Mouse (Mus musculus): ENCODE data around the gene Hba-x. TPM values are rescaled to one million over a fixed set of nuclear protein-coding genes. Genes with fewer than 3 reads are reported as not detected.

Gene Hba-x
- polyA plus RNA-seq, 1 experiment, result not detected

DNA sequence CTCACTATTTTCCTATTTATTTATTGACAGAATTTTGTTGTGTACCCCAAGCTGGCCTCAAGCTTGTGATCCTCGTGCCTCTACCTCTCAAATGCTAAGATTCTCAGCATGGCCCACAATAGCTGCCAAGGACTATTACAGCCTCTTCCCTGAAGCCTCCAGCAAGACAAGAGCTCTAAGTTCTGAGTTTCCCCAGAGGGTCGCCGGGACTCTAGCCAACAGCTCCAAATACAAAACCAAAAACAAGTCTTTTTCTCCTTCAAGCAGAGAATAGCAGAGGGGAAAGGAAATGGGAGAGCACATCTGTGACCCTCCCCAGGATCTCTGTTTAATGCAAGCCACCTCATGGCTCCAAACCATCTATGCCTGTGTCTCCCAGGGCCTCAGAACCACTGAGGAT, 32.1 kb upstream of the Hba-x start:
- H3K36me3 ChIP-seq (ENCODE audit: control insufficient read depth, insufficient read depth, low read length, poor library complexity, severe bottlenecking), result peaks cover 5% of the 10 kb centered on the region; the same call in 1 of the 2 replicates
- H3K4me1 ChIP-seq (ENCODE audit: control insufficient read depth, insufficient read depth, low read length), result peaks cover 3% of the 10 kb centered on the region
- no peak overlapping the region for H3K4me3 ChIP-seq (ENCODE audit: low read depth, low read length)
- H3K9me3 ChIP-seq (replicated peaks; ENCODE audit: control insufficient read depth, insufficient read depth, low read length, poor library complexity, severe bottlenecking), result no peaks in the 10 kb centered on the region
- no peak overlapping the region for H3K9ac ChIP-seq (ENCODE audit: low read depth, poor library complexity, severe bottlenecking)
- no peaks in the 10 kb centered on the region for H3K27me3 ChIP-seq (ENCODE audit: control insufficient read depth, insufficient read depth, low read length, poor library complexity, severe bottlenecking)
- no peak for TF ChIP-seq CTCF (IDR thresholded peaks at IDR 0.05; ENCODE audit: low read depth, low read length)
- TF ChIP-seq POLR2A (IDR thresholded peaks at IDR 0.05; ENCODE audit: insufficient read depth, low read length), result no peak
- no peak for TF ChIP-seq EP300 (IDR thresholded peaks at IDR 0.05; ENCODE audit: insufficient read depth, low read depth, low read length)
- no peak overlapping the region for H3K27ac ChIP-seq (ENCODE audit: insufficient read depth, low read length)

DNA sequence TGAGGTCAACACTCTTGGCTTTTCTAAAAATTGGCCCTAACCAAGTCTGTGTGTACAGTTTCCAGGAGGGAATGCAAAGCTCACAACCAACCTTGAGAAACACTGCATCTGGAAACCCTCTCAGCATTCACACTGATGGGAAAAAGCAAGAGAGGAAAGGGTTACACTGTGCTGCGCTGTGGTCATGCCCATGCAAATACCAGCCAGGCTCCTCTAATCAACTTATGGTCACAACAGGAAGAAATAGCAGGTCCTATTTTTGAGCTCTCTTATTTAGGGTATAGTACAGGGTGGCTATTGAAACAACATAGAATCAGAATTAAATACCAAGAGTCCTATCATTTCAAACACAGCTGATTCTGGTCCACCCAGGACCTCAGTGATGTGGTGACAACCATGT, 31.6 kb upstream of the Hba-x start:
- Histone ChIP-seq H3K4me1 (ENCODE audit: control insufficient read depth, insufficient read depth, low read length) (peaks cover 3% of the 10 kb centered on the region), H3K27ac (ENCODE audit: insufficient read depth, low read length) (no peak overlapping the region), H3K9ac (ENCODE audit: low read depth, poor library complexity, severe bottlenecking) (no peak overlapping the region), H3K9me3 (replicated peaks; ENCODE audit: control insufficient read depth, insufficient read depth, low read length, poor library complexity, severe bottlenecking) (no peaks in the 10 kb centered on the region), H3K4me3 (ENCODE audit: low read depth, low read length) (no peak overlapping the region), H3K27me3 (ENCODE audit: control insufficient read depth, insufficient read depth, low read length, poor library complexity, severe bottlenecking) (no peaks in the 10 kb centered on the region), H3K36me3 (ENCODE audit: control insufficient read depth, insufficient read depth, low read length, poor library complexity, severe bottlenecking) (peaks cover 8% of the 10 kb centered on the region; the same call in 1 of the 2 replicates)
- no peak for TF ChIP-seq EP300 (IDR thresholded peaks at IDR 0.05; ENCODE audit: insufficient read depth, low read depth, low read length)
- TF ChIP-seq POLR2A (IDR thresholded peaks at IDR 0.05; ENCODE audit: insufficient read depth, low read length), result no peak
- TF ChIP-seq CTCF (IDR thresholded peaks at IDR 0.05; ENCODE audit: low read depth, low read length), result no peak

DNA sequence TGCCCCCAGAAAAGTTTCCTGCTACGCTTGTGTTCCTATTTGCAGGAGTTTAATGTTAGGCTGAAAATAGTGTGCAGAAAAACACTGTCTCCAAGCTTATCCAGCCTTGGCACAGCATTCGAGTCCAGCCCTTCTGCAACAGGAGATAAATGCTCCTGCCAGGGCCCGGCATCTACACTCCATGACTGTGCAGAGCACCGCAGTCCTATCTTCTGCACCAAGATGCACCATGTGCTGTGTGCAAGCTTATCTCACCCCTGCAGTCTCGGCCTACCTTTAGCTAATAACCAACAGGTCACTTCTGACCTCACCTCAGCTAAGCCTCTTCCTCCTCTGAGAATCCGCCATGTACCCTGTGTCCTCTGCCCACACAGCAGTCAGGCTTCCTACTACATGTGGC, 30.6 kb upstream of the Hba-x start:
- Histone ChIP-seq H3K27me3 (ENCODE audit: control insufficient read depth, insufficient read depth, low read length, poor library complexity, severe bottlenecking) (no peaks in the 10 kb centered on the region), H3K4me3 (ENCODE audit: low read depth, low read length) (no peak overlapping the region), H3K36me3 (ENCODE audit: control insufficient read depth, insufficient read depth, low read length, poor library complexity, severe bottlenecking) (peaks cover 8% of the 10 kb centered on the region; the same call in 1 of the 2 replicates), H3K27ac (ENCODE audit: insufficient read depth, low read length) (no peak overlapping the region), H3K4me1 (ENCODE audit: control insufficient read depth, insufficient read depth, low read length) (peaks cover 3% of the 10 kb centered on the region), H3K9me3 (replicated peaks; ENCODE audit: control insufficient read depth, insufficient read depth, low read length, poor library complexity, severe bottlenecking) (no peaks in the 10 kb centered on the region), H3K9ac (ENCODE audit: low read depth, poor library complexity, severe bottlenecking) (no peak overlapping the region)
- TF ChIP-seq CTCF (IDR thresholded peaks at IDR 0.05; ENCODE audit: low read depth, low read length), result no peak
- no peak for TF ChIP-seq POLR2A (IDR thresholded peaks at IDR 0.05; ENCODE audit: insufficient read depth, low read length)
- no peak for TF ChIP-seq EP300 (IDR thresholded peaks at IDR 0.05; ENCODE audit: insufficient read depth, low read depth, low read length)

DNA sequence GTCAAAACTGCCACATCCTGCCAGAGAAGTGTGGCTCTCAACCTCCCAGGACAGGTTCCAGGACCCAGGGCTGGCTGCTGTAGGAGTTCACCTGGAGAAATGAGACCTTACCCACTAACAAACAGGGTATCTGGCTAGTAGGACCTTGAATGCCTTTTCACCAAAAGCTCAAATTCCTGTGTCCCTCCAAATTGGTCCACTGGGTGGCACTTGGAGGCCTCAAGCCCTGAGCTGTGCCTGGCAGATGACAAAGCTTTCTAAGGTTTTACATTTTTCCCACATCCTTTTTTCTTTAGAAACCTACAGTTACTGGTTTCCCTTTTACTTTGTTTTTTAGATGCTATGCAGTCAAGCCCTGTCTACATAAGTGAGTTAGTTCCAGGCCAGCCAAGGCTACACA, 29.1 kb upstream of the Hba-x start:
- H3K36me3 ChIP-seq (ENCODE audit: control insufficient read depth, insufficient read depth, low read length, poor library complexity, severe bottlenecking), result peaks cover 8% of the 10 kb centered on the region; the same call in 1 of the 2 replicates

DNA sequence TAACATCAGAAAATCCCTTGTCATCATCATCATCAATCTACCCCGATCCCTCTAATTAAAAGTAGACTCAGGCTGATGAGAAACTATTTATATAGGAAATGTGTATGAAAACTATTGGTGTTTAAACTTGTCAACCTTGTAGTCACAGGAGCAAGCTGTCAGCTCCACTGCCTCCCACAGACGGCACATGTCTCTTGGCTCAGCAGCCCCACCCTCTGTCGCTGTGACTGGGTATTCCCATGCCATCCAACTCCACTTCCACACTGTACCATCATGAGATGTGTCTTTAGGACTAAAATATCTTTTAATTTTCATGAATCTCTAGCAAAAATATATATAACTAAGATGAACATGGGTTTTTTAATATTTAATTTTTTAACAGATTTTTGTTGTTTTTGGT, 27.9 kb upstream of the Hba-x start:
- H3K27me3 ChIP-seq (ENCODE audit: control insufficient read depth, insufficient read depth, low read length, poor library complexity, severe bottlenecking), result no peaks in the 10 kb centered on the region
- H3K4me3 ChIP-seq (ENCODE audit: low read depth, low read length), result no peak overlapping the region
- H3K36me3 ChIP-seq (ENCODE audit: control insufficient read depth, insufficient read depth, low read length, poor library complexity, severe bottlenecking), result peaks cover 10% of the 10 kb centered on the region; the same call in 1 of the 2 replicates
- H3K4me1 ChIP-seq (ENCODE audit: control insufficient read depth, insufficient read depth, low read length), result peaks cover 3% of the 10 kb centered on the region
- no peaks in the 10 kb centered on the region for H3K9me3 ChIP-seq (replicated peaks; ENCODE audit: control insufficient read depth, insufficient read depth, low read length, poor library complexity, severe bottlenecking)
- TF ChIP-seq EP300 (IDR thresholded peaks at IDR 0.05; ENCODE audit: insufficient read depth, low read depth, low read length) (no peak), POLR2A (IDR thresholded peaks at IDR 0.05; ENCODE audit: insufficient read depth, low read length) (no peak), CTCF (IDR thresholded peaks at IDR 0.05; ENCODE audit: low read depth, low read length) (no peak)
- no peak overlapping the region for H3K9ac ChIP-seq (ENCODE audit: low read depth, poor library complexity, severe bottlenecking)
- H3K27ac ChIP-seq (ENCODE audit: insufficient read depth, low read length), result no peak overlapping the region

More for the DNA sequence above, 29.1 kb upstream of the Hba-x start:
- TF ChIP-seq CTCF (IDR thresholded peaks at IDR 0.05; ENCODE audit: low read depth, low read length) (no peak), POLR2A (IDR thresholded peaks at IDR 0.05; ENCODE audit: insufficient read depth, low read length) (no peak), EP300 (IDR thresholded peaks at IDR 0.05; ENCODE audit: insufficient read depth, low read depth, low read length) (no peak)
- Histone ChIP-seq H3K9me3 (replicated peaks; ENCODE audit: control insufficient read depth, insufficient read depth, low read length, poor library complexity, severe bottlenecking) (no peaks in the 10 kb centered on the region), H3K27me3 (ENCODE audit: control insufficient read depth, insufficient read depth, low read length, poor library complexity, severe bottlenecking) (no peaks in the 10 kb centered on the region), H3K9ac (ENCODE audit: low read depth, poor library complexity, severe bottlenecking) (no peak overlapping the region), H3K4me3 (ENCODE audit: low read depth, low read length) (no peak overlapping the region), H3K4me1 (ENCODE audit: control insufficient read depth, insufficient read depth, low read length) (peaks cover 3% of the 10 kb centered on the region), H3K27ac (ENCODE audit: insufficient read depth, low read length) (no peak overlapping the region)

DNA sequence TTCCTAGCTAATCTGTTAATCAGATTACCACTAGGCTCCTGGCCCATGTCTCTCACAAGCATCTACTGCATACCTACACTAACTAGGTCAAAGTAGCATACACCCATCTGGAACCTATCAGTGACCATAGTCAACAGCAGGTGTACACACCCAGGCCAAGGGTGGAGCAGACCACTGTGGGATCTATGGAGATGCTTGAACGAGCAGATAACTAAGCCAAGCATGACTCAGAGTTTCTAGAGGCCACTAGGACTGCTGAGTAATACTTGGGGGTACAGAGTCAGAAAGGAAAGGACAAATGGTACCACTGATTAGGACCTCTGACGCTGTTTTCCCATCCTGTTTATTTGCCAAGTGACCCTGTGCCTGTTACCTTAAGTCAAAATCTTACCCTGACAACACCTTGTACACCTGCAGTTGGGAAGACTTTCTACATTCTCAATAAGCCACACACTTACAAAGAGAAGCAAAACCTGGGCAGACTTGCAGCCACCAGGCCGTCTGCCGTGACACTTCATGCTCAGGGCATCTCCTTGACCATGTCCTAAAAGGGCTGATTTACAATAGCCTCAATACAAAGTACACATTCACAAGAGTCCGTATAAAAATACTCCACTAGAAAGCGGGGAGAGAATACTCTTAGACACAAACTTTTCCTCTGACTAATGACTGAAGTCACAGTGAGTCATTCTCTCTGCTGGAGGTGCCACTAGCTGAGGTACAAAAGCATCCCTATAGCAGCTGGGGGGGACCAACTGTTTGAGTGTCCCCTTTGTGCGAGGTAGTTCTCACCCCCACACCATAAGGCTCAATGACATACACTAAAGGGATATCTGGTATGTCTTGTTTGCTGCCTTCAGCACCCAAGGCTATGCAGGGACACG, 25.1 kb upstream of the Hba-x start:
- no peak overlapping the region for H3K9ac ChIP-seq (ENCODE audit: low read depth, poor library complexity, severe bottlenecking)
- H3K36me3 ChIP-seq (ENCODE audit: control insufficient read depth, insufficient read depth, low read length, poor library complexity, severe bottlenecking), result peaks cover 10% of the 10 kb centered on the region; the same call in 1 of the 2 replicates
- no peak overlapping the region for H3K4me3 ChIP-seq (ENCODE audit: low read depth, low read length)
- H3K27ac ChIP-seq (ENCODE audit: insufficient read depth, low read length), result no peak overlapping the region
- H3K27me3 ChIP-seq (ENCODE audit: control insufficient read depth, insufficient read depth, low read length, poor library complexity, severe bottlenecking), result no peaks in the 10 kb centered on the region
- H3K9me3 ChIP-seq (replicated peaks; ENCODE audit: control insufficient read depth, insufficient read depth, low read length, poor library complexity, severe bottlenecking), result no peaks in the 10 kb centered on the region
- no peaks in the 10 kb centered on the region for H3K4me1 ChIP-seq (ENCODE audit: control insufficient read depth, insufficient read depth, low read length)
- TF ChIP-seq POLR2A (IDR thresholded peaks at IDR 0.05; ENCODE audit: insufficient read depth, low read length) (no peak), EP300 (IDR thresholded peaks at IDR 0.05; ENCODE audit: insufficient read depth, low read depth, low read length) (no peak), CTCF (IDR thresholded peaks at IDR 0.05; ENCODE audit: low read depth, low read length) (no peak)
